Mouse (Mus musculus): Measurements from ENCODE around the gene Mapk8. TPM values are rescaled to one million over a fixed set of nuclear protein-coding genes. Genes with fewer than 3 reads are reported as not detected.

Gene Mapk8
- total and polyA plus RNA-seq, 3 experiments: 27.5 to 47.5 TPM; not detected in 1

GRCm38 (mm10) chr14:33474461-33474860 is 27.5 kb upstream of the Mapk8 start:
- no peaks in the 10 kb centered on the region for H3K79me2 ChIP-seq (ENCODE audit: control insufficient read depth, insufficient read depth, low read length, poor library complexity)
- H3K36me3 ChIP-seq (ENCODE audit: control insufficient read depth in 1 of 2, insufficient read depth in 2 of 2, low read length in 2 of 2): no peaks in the 10 kb centered on the region
- H3K27me3 ChIP-seq (ENCODE audit: control insufficient read depth in 1 of 2, insufficient read depth in 2 of 2, low read length in 2 of 2): peaks cover 0 to 2% of the 10 kb centered on the region in 2 experiments; a peak in 3 of 4 replicates
- no peak for DNase-seq (ENCODE audit: low read depth, low spot score)
- TF ChIP-seq POLR2AphosphoS5 (IDR thresholded peaks at IDR 0.05; ENCODE audit: borderline replicate concordance, low read depth, low read length) (no peak), HCFC1 (IDR thresholded peaks at IDR 0.05; ENCODE audit: low read depth, low read length) (no peak), MAZ (IDR thresholded peaks at IDR 0.05; ENCODE audit: low read depth, low read length) (no peak), ZMIZ1 (IDR thresholded peaks at IDR 0.05; ENCODE audit: low read depth, low read length) (no peak), CHD1 (IDR thresholded peaks at IDR 0.05; ENCODE audit: low read depth, low read length) (no peak), USF2 (IDR thresholded peaks at IDR 0.05; ENCODE audit: borderline replicate concordance in 1 of 2, insufficient read depth in 1 of 2, low read depth in 1 of 2, low read length in 2 of 2) (no peak), CHD2 (IDR thresholded peaks at IDR 0.05; ENCODE audit: low read length) (no peak), GATA1 (IDR thresholded peaks at IDR 0.05; ENCODE audit: low read depth, low read length) (no peak), ZNF384 (IDR thresholded peaks at IDR 0.05; ENCODE audit: low read depth, low read length) (no peak), ETS1 (IDR thresholded peaks at IDR 0.05; ENCODE audit: low read depth, low read length) (no peak), KAT2A (conservative IDR thresholded peaks at IDR 0.05; ENCODE audit: low read depth, low read length) (no peak), NRF1 (IDR thresholded peaks at IDR 0.05; ENCODE audit: insufficient read depth, low read depth, low read length, poor library complexity, severe bottlenecking) (no peak), CTCF (IDR thresholded peaks at IDR 0.05 in 2 of 3, conservative IDR thresholded peaks at IDR 0.05 in 1 of 3; ENCODE audit: control insufficient read depth in 1 of 3, insufficient read depth in 1 of 3, low read depth in 2 of 3, low read length in 3 of 3, poor library complexity in 1 of 3, severe bottlenecking in 1 of 3) (no peak), MEF2A (IDR thresholded peaks at IDR 0.05; ENCODE audit: extremely low read depth, insufficient replicate concordance, low read depth, low read length, poor library complexity, severe bottlenecking) (no peak), TBP (IDR thresholded peaks at IDR 0.05; ENCODE audit: low read depth, low read length) (no peak)
- H3K27ac ChIP-seq (ENCODE audit: control insufficient read depth, low read depth, low read length): no peak overlapping the region
- no peaks in the 10 kb centered on the region for H3K4me1 ChIP-seq (ENCODE audit: control insufficient read depth in 1 of 2, insufficient read depth in 2 of 2, low read length in 2 of 2)
- no peak overlapping the region for H3K4me3 ChIP-seq (ENCODE audit: control insufficient read depth in 1 of 2, insufficient read depth in 1 of 2, low read depth in 2 of 2, low read length in 2 of 2)
- no peaks in the 10 kb centered on the region for H3K9me3 ChIP-seq (replicated peaks; ENCODE audit: insufficient read depth, low read length)
- no peak overlapping the region for H3K9ac ChIP-seq (ENCODE audit: control insufficient read depth, low read depth, low read length, poor library complexity, severe bottlenecking)

GRCm38 (mm10) chr14:33471331-33471730 is 24.4 kb upstream of the Mapk8 start, which contains the start of gene Frmpd2:
TSS of gene Frmpd2 (plus strand) at chr14:33471696.
- DNase-seq (ENCODE audit: low read depth, low spot score): no peak
- no peaks in the 10 kb centered on the region for H3K79me2 ChIP-seq (ENCODE audit: control insufficient read depth, insufficient read depth, low read length, poor library complexity)
- H3K9me3 ChIP-seq (replicated peaks; ENCODE audit: insufficient read depth, low read length): no peaks in the 10 kb centered on the region
- TF ChIP-seq CHD2 (IDR thresholded peaks at IDR 0.05; ENCODE audit: low read length): no peak
- no peak for TF ChIP-seq TAL1 (IDR thresholded peaks at IDR 0.05; ENCODE audit: low read length)
- TF ChIP-seq TBP (IDR thresholded peaks at IDR 0.05; ENCODE audit: low read depth, low read length): no peak
- TF ChIP-seq EP300 (IDR thresholded peaks at IDR 0.05; ENCODE audit: low read depth in 1 of 2, low read length in 2 of 2): no peak
- TF ChIP-seq ZC3H11A (IDR thresholded peaks at IDR 0.05; ENCODE audit: low read depth, low read length): no peak
- no peak for TF ChIP-seq MAZ (IDR thresholded peaks at IDR 0.05; ENCODE audit: low read depth, low read length)
- TF ChIP-seq POLR2A (IDR thresholded peaks at IDR 0.05; ENCODE audit: control insufficient read depth in 1 of 2, insufficient read depth in 1 of 2, low read depth in 1 of 2, low read length in 2 of 2, poor library complexity in 1 of 2): no peak
- no peak within 1 kb of the TSS for H3K4me3 ChIP-seq (ENCODE audit: control insufficient read depth in 1 of 2, insufficient read depth in 1 of 2, low read depth in 2 of 2, low read length in 2 of 2)
- no peaks in the 10 kb centered on the region for H3K36me3 ChIP-seq (ENCODE audit: control insufficient read depth in 1 of 2, insufficient read depth in 2 of 2, low read length in 2 of 2)
- H3K27ac ChIP-seq (ENCODE audit: control insufficient read depth, low read depth, low read length): no peak within 1 kb of the TSS
- H3K27me3 ChIP-seq (ENCODE audit: control insufficient read depth in 1 of 2, insufficient read depth in 2 of 2, low read length in 2 of 2): peaks cover 0 to 3% of the 10 kb centered on the region in 2 experiments; a peak in 3 of 4 replicates
- no peaks in the 10 kb centered on the region for H3K4me1 ChIP-seq (ENCODE audit: control insufficient read depth in 1 of 2, insufficient read depth in 2 of 2, low read length in 2 of 2)
- no peak within 1 kb of the TSS for H3K9ac ChIP-seq (ENCODE audit: control insufficient read depth, low read depth, low read length, poor library complexity, severe bottlenecking)
